Comparison of ENCODE assay signal across 18 mouse cellular contexts in genomic region chr9:57597265-57597664, GRCm38 (mm10). TPM values are rescaled to one million over a fixed set of nuclear protein-coding genes. Genes with fewer than 3 reads are reported as not detected.
"Had no signal": no experiment of that assay in that cellular context is flagged by ENCODE, and none has a peak within 500 bp of the region (broad histone marks: within the 10 kb centered on the region; RNA-seq: fewer than 3 reads in every experiment).

No protein-coding gene starts in this region.

- H3K27ac ChIP-seq: limb, embryonic 13.5 days; liver, embryonic 14.5 days had no signal

- H3K27me3 ChIP-seq: limb, embryonic 13.5 days had no signal

- H3K9me3 ChIP-seq: limb, embryonic 13.5 days had no signal

- DNase-seq: lung, adult 18-20 months; right cerebral cortex, adult 18-20 months; right cerebral cortex, postnatal 25 days; thymus, postnatal 36 days had no signal

- H3K4me2 ChIP-seq: limb, embryonic 13.5 days had no signal

- H3K4me3 ChIP-seq: limb, embryonic 13.5 days had no signal

- H3K9ac ChIP-seq: limb, embryonic 13.5 days; liver, embryonic 14.5 days had no signal

RNA-seq across cellular contexts. Expression of gene Cplx3, which starts 8.8 kb away (rescaled TPM):
- total RNA-seq: liver, adult 2 months; megakaryocyte-erythroid progenitor cell, adult 5-6 weeks had no signal
- polyA plus RNA-seq: kidney, embryonic 14.5 days; large intestine, adult 2 months; limb, embryonic 13.5 days; liver, adult 2 months; liver, embryonic 14.5 days; lung, embryonic 16.5 days; small intestine, adult 2 months; stomach, embryonic 16.5 days had no signal

RNA-seq across cellular contexts. Expression of gene Lman1l, which starts 23.3 kb away (rescaled TPM):
- total RNA-seq: layer of hippocampus, adult 8-10 months; layer of hippocampus, postnatal 14 days; left cerebral cortex, adult 18-20 months; left cerebral cortex, postnatal 10 days; liver, adult 2 months; megakaryocyte-erythroid progenitor cell, adult 5-6 weeks had no signal
- polyA plus RNA-seq: kidney, embryonic 14.5 days; limb, embryonic 13.5 days; liver, adult 2 months; liver, embryonic 14.5 days; lung, embryonic 16.5 days; neural tube, embryonic 14.5 days; small intestine, adult 2 months; stomach, embryonic 16.5 days had no signal
